In the genomic region with DNA sequence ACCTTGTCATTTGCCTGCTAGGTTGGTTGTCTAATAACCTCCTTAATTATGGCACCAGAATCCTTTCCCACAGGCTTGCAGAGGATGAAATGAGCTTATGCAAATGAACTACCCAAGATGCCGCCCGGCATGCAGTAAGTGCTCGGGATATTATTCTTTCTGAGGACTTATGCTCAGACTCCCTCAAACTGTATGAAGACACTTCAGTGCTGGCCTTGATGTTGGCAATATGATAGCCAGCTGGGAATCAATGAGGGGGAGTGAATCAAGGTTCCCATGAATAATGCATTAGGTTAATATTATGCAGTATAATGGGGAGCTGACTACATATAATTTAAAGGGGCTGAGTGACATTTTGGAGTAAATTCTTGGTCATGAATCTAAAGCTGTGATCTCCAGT, we compare ENCODE assay signal across 14 mouse cellular contexts.
"Had no signal": no experiment of that assay in that cellular context is flagged by ENCODE, and none has a peak within 500 bp of the region (broad histone marks: within the 10 kb centered on the region; RNA-seq: fewer than 3 reads in every experiment).

No protein-coding gene starts in this region.

- H3K27me3 ChIP-seq: limb, embryonic 15.5 days; liver, embryonic 12.5 days; neural tube, embryonic 15.5 days had no signal

- H3K4me2 ChIP-seq: limb, embryonic 15.5 days; liver, embryonic 12.5 days; lung, embryonic 14.5 days; neural tube, embryonic 15.5 days had no signal

- H3K4me3 ChIP-seq: limb, embryonic 15.5 days; liver, embryonic 12.5 days; myocyte; neural tube, embryonic 15.5 days had no signal

- H3K36me3 ChIP-seq: limb, embryonic 15.5 days; liver, embryonic 12.5 days; neural tube, embryonic 15.5 days had no signal

- H3K27ac ChIP-seq: limb, embryonic 15.5 days; liver, embryonic 12.5 days; neural tube, embryonic 15.5 days had no signal

- H3K4me1 ChIP-seq: limb, embryonic 15.5 days; liver, embryonic 12.5 days; neural tube, embryonic 15.5 days had no signal

- ATAC-seq: intestine, embryonic 16.5 days; liver, embryonic 12.5 days had no signal

- DNase-seq: kidney, adult 8-10 months; kidney, postnatal 25 days; lung, embryonic 14.5 days; lung, postnatal 10 days; lung, postnatal 4 days; right cerebral cortex, adult 18-20 months; right cerebral cortex, postnatal 25 days; thymus, adult 18-20 months; thymus, postnatal 14 days had no signal

- H3K9ac ChIP-seq: limb, embryonic 15.5 days; liver, embryonic 12.5 days; lung, embryonic 14.5 days; neural tube, embryonic 15.5 days had no signal

- H3K9me3 ChIP-seq: limb, embryonic 15.5 days; neural tube, embryonic 15.5 days had no signal
